Mouse (Mus musculus): ENCODE measurements around the gene Pgpep1.

DNA sequence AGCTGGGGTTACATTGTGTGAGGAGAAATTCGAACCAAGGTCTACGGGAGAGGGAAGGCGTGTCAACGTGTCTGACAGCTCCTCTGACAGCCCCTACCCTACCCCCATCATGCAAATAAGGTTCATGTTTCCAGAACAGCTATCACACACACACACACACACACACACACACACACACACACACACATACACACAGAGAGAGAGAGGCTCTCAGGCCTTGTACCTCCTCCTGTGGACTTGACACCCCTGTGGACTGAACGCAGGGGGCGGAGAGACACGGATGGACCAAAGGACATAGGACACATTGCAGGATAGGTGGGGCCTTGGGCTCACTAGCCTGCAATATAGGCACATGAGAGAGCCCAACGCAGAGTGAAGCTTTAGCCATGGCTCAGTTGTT, 23.4 kb downstream of the Pgpep1 start:
- TF ChIP-seq CTCF (IDR thresholded peaks at IDR 0.05; ENCODE audit: control insufficient read depth, insufficient read depth, insufficient read length) (no peak), CEBPB (IDR thresholded peaks at IDR 0.05; ENCODE audit: low read depth) (no peak), MAX (IDR thresholded peaks at IDR 0.05) (no peak), USF1 (IDR thresholded peaks at IDR 0.05; ENCODE audit: low read depth) (no peak), FOSL1 (IDR thresholded peaks at IDR 0.05; ENCODE audit: insufficient read depth, low read length, poor library complexity, severe bottlenecking) (no peak)

All from C2C12 (cell line).